Mouse (Mus musculus) megakaryocyte, embryonic 14.5 days (primary cell): ENCODE data around the gene Fgfr2. TPM values are rescaled to one million over a fixed set of nuclear protein-coding genes. Genes with fewer than 3 reads are reported as not detected.

ENCODE experiments used
- H3K27me3 ChIP-seq: replicated peaks from 2 replicates; pipeline ENCODE3; 2012; ENCODE audit warnings: inconsistent platforms
- H3K36me3 ChIP-seq: replicated peaks from 2 replicates; pipeline ENCODE3; 2012; ENCODE audit warnings: low read length, inconsistent platforms, mixed read lengths
- H3K4me1 ChIP-seq: 2 replicates; pipeline ENCODE4 v1.6.1; 2012; ENCODE audit warnings: inconsistent platforms
- H3K4me3 ChIP-seq: replicated peaks from 2 replicates; pipeline ENCODE3; 2012; ENCODE audit warnings: moderate library complexity, mild to moderate bottlenecking, inconsistent platforms
- H3K9me3 ChIP-seq: 2 replicates; pipeline ENCODE4 v1.6.1; 2012; ENCODE audit warnings: inconsistent platforms
- FLI1 ChIP-seq: IDR thresholded peaks from 2 replicates; pipeline ENCODE4 v1.6.1; 2012; ENCODE audit warnings: low read length, inconsistent platforms, mixed read lengths
- GATA1 ChIP-seq: IDR thresholded peaks from 3 replicates; pipeline ENCODE4 v1.6.1; 2012; ENCODE audit warnings: mixed read lengths, low read length, inconsistent platforms, borderline replicate concordance
- polyA plus RNA-seq: library from polyadenylated mRNA; stranded (reverse); fragments of >175 nt; gene quantifications from 2 replicates; pipeline ENCODE4 v1.2.3, GENCODE M21; 2012; ENCODE audit warnings: low replicate concordance; ENCODE audit not compliant: insufficient read depth

Fgfr2 gene
- polyA plus RNA-seq, 1 experiment: 0.45 TPM

- Histone ChIP-seq H3K9me3 (peaks cover 8% of the 10 kb centered on the region), H3K36me3 (peaks cover 24% of the 10 kb centered on the region), H3K27me3 (peaks cover 13% of the 10 kb centered on the region), H3K4me3 (peak overlapping the region; percentile 100), H3K4me1 (peaks cover 37% of the 10 kb centered on the region)
- TF ChIP-seq GATA1 (no peak), FLI1 (no peak)
Observed at GRCm38 (mm10) chr7:130547635-130548175, 2575.4 kb downstream of the Fgfr2 start.

GRCm38 (mm10) chr7:130546791-130547484, 2576.2 kb downstream of the Fgfr2 start:
- Histone ChIP-seq H3K4me1 (peaks cover 37% of the 10 kb centered on the region), H3K4me3 (peak overlapping the region; percentile 100), H3K27me3 (peaks cover 7% of the 10 kb centered on the region), H3K9me3 (peaks cover 8% of the 10 kb centered on the region), H3K36me3 (peaks cover 32% of the 10 kb centered on the region)
- TF ChIP-seq GATA1 (no peak), FLI1 (no peak)

GRCm38 (mm10) chr7:130546421-130546790, 2576.7 kb downstream of the Fgfr2 start:
- TF ChIP-seq GATA1: no peak
- no peak for TF ChIP-seq FLI1
- H3K36me3 ChIP-seq: peaks cover 37% of the 10 kb centered on the region
- H3K9me3 ChIP-seq: peaks cover 8% of the 10 kb centered on the region

GRCm38 (mm10) chr7:130545893-130546292, 2577.3 kb downstream of the Fgfr2 start:
- Histone ChIP-seq H3K36me3 (peaks cover 42% of the 10 kb centered on the region), H3K27me3 (peaks cover 4% of the 10 kb centered on the region), H3K4me3 (peak overlapping the region; percentile 100), H3K9me3 (peaks cover 8% of the 10 kb centered on the region), H3K4me1 (peaks cover 37% of the 10 kb centered on the region)
- no peak for TF ChIP-seq FLI1
- TF ChIP-seq GATA1: no peak

More at GRCm38 (mm10) chr7:130546421-130546790, 2576.7 kb downstream of the Fgfr2 start:
- H3K27me3 ChIP-seq: peaks cover 5% of the 10 kb centered on the region
- H3K4me1 ChIP-seq: peaks cover 37% of the 10 kb centered on the region
- H3K4me3 ChIP-seq: peak overlapping the region; percentile 100

- Histone ChIP-seq H3K9me3 (peaks cover 7% of the 10 kb centered on the region), H3K4me3 (peak overlapping the region; percentile 100), H3K27me3 (peaks cover 2% of the 10 kb centered on the region), H3K4me1 (peaks cover 37% of the 10 kb centered on the region), H3K36me3 (peaks cover 45% of the 10 kb centered on the region)
- TF ChIP-seq GATA1 (no peak), FLI1 (no peak)
Observed at GRCm38 (mm10) chr7:130545401-130545800, 2577.7 kb downstream of the Fgfr2 start.

DNA sequence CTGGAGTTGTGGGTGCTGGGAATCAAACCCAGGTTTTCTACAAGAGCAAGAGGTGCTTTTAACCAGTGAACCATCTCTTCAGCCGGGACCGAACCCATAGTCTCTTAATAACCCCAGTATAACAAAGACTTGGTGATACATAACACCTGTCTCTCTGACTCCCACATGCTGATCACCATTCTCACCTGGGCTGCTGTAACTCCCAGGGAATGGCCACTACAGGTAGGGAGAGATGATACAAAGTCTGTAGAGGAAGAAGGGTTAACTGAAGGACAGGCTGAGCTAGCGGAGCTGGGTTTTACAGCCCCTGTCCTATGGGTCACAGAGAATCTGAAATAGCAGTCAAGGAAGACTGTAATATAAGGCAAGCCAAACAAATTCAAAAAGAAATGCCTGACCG, 2580.0 kb downstream of the Fgfr2 start:
- no peaks in the 10 kb centered on the region for H3K9me3 ChIP-seq
- H3K4me3 ChIP-seq: no peak overlapping the region
- peaks cover 68% of the 10 kb centered on the region for H3K36me3 ChIP-seq
- H3K27me3 ChIP-seq: no peaks in the 10 kb centered on the region
- TF ChIP-seq GATA1: no peak
- no peak for TF ChIP-seq FLI1
- peaks cover 34% of the 10 kb centered on the region for H3K4me1 ChIP-seq

GRCm38 (mm10) chr7:130540176-130540575, 2583.0 kb downstream of the Fgfr2 start:
- Histone ChIP-seq H3K27me3 (no peaks in the 10 kb centered on the region), H3K4me3 (no peak overlapping the region), H3K9me3 (no peaks in the 10 kb centered on the region), H3K36me3 (peaks cover 97% of the 10 kb centered on the region), H3K4me1 (peaks cover 18% of the 10 kb centered on the region)
- TF ChIP-seq GATA1 (no peak), FLI1 (no peak)

GRCm38 (mm10) chr7:130537068-130537467, 2586.1 kb downstream of the Fgfr2 start:
- H3K4me3 ChIP-seq: no peak overlapping the region
- peaks cover 93% of the 10 kb centered on the region for H3K36me3 ChIP-seq
- H3K4me1 ChIP-seq: peaks cover 8% of the 10 kb centered on the region; the same call in 1 of the 2 replicates
- H3K9me3 ChIP-seq: no peaks in the 10 kb centered on the region
- TF ChIP-seq FLI1 (no peak), GATA1 (no peak)
- no peaks in the 10 kb centered on the region for H3K27me3 ChIP-seq

GRCm38 (mm10) chr7:130535174-130535573, 2588.0 kb downstream of the Fgfr2 start:
- Histone ChIP-seq H3K4me1 (peaks cover 8% of the 10 kb centered on the region; the same call in 1 of the 2 replicates), H3K27me3 (no peaks in the 10 kb centered on the region), H3K4me3 (no peak overlapping the region), H3K36me3 (peaks cover 88% of the 10 kb centered on the region), H3K9me3 (no peaks in the 10 kb centered on the region)
- TF ChIP-seq FLI1 (no peak), GATA1 (no peak)
